Mouse (Mus musculus) liver, postnatal 0 days (tissue): ENCODE measurements around the gene Pde6d.

Source experiments
- CTCF ChIP-seq: sonication (generic); IDR thresholded peaks from 2 replicates; pipeline ENCODE4 v1.5.1; 2016; ENCODE audit warnings: antibody characterized with exemption, low read depth
- EP300 ChIP-seq: IDR thresholded peaks from 2 replicates; pipeline ENCODE4 v1.6.1; 2016; ENCODE audit warnings: antibody characterized with exemption, low read depth, mild to moderate bottlenecking

DNA sequence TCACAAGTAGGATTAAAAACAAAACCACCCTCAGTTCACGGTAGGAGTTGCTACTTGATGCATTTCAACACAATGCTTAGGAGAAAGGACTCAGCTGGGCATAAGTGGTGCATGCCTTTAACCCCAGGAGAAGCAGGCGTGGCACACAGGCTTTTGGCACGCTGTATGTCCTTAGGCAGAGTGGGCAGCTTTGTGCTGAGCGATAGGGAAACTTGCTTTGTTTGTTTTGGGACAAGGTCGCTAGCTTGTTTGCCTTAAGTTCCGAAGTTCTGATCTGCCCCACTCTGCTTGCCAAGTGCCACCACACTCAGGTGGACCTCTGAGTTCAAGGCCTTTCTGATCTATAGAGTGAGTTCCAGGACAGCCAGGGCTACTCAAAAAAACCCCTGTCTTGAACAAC is 12.9 kb upstream of the Pde6d start:
- TF ChIP-seq CTCF (no peak), EP300 (no peak)
